Mouse (Mus musculus): Measurements from ENCODE around the gene Hoxa13. TPM values are rescaled to one million over a fixed set of nuclear protein-coding genes. Genes with fewer than 3 reads are reported as not detected.

Hoxa13 gene
- polyA plus RNA-seq, 1 experiment from 2014 or later = not detected

DNA sequence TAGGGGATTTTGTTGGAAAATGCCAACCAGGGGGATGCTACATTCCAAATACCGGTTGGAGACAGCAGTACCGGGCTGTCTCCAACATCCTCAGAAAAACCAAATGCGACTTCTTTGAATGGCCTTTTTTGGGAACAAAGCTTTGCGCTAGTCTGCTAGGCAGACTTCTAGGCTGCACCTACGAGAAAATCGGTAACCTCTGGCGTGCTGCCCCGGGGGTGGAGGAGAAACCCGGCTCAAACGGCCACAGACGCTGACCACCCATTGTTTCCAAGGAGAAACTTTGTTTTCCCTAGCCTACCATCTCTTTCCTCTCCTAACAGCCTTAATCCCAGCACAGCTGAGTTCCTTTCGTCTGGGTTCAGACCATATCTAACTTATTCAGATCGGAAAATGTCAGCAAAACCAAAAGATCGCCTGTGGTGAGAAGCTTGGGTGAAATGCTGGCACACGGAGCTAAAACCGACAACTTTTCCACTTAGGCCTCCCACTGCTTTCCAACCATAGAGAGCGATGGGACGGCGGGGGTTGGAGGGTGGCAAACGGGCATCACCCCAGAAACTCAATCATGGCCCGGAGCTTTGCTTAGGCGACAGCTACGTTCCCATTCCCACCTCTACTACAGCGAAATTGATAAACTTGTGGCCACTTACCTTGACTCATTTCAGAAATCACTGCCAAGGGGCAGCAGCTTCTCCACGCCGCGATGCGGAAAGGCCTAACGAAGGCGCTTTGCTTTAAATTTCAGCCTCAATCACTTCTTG, 20.9 kb downstream of the Hoxa13 start:
- Histone ChIP-seq H3K4me3 (replicated peaks; ENCODE audit: low read length) (no peak overlapping the region), H3K9ac (replicated peaks; ENCODE audit: low read depth, low read length) (no peak overlapping the region), H3K4me2 (ENCODE audit: low read length) (no peak overlapping the region), H3K36me3 (ENCODE audit: control insufficient read depth, insufficient read depth) (no peaks in the 10 kb centered on the region), H3K4me1 (replicated peaks; ENCODE audit: control insufficient read depth, insufficient read depth, low read length) (no peaks in the 10 kb centered on the region), H3K9me3 (ENCODE audit: control insufficient read depth, low read length) (no peaks in the 10 kb centered on the region), H3K27me3 (replicated peaks; ENCODE audit: control insufficient read depth, insufficient read depth, low read length) (peaks cover 90% of the 10 kb centered on the region), H3K27ac (ENCODE audit: low read length) (no peak overlapping the region)
- no peak for ATAC-seq
- 3% methylated on average over 30 of the region's 30 CpGs for WGBS

GRCm38 (mm10) chr6:52238976-52239375, 21.7 kb downstream of the Hoxa13 start:
- Histone ChIP-seq H3K4me2 (ENCODE audit: low read length) (no peak overlapping the region), H3K4me3 (replicated peaks; ENCODE audit: low read length) (no peak overlapping the region), H3K9ac (replicated peaks; ENCODE audit: low read depth, low read length) (no peak overlapping the region), H3K36me3 (ENCODE audit: control insufficient read depth, insufficient read depth) (no peaks in the 10 kb centered on the region), H3K27ac (ENCODE audit: low read length) (no peak overlapping the region), H3K4me1 (replicated peaks; ENCODE audit: control insufficient read depth, insufficient read depth, low read length) (no peaks in the 10 kb centered on the region; the same call in 1 of the 2 replicates), H3K9me3 (ENCODE audit: control insufficient read depth, low read length) (no peaks in the 10 kb centered on the region), H3K27me3 (replicated peaks; ENCODE audit: control insufficient read depth, insufficient read depth, low read length) (peaks cover 92% of the 10 kb centered on the region)
- 4% methylated on average over 7 of the region's 7 CpGs for WGBS
- ATAC-seq = no peak

DNA sequence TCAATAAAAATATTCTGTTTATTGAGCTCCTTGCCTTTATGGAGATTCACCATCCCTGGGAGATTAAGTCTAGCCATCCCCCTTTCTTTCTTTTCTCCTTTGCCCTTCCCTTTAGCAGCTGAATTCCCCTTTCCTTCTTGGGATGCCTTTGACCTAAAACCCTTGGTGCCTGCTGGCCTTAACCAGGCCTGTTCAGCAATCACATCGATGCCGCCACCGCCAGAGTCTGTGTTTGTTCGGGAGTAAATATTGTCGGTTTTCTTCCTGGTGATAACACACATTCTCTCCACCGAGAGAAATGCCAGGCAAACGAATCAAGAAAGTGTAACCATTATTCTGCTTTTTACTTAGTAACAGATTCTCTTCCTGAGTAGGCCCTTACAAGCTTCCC, 22.5 kb downstream of the Hoxa13 start:
- no peak for ATAC-seq
- H3K4me1 ChIP-seq (replicated peaks; ENCODE audit: control insufficient read depth, insufficient read depth, low read length) = no peaks in the 10 kb centered on the region; the same call in 1 of the 2 replicates
- no peak overlapping the region for H3K4me3 ChIP-seq (replicated peaks; ENCODE audit: low read length)
- H3K36me3 ChIP-seq (ENCODE audit: control insufficient read depth, insufficient read depth) = no peaks in the 10 kb centered on the region
- H3K4me2 ChIP-seq (ENCODE audit: low read length) = no peak overlapping the region
- no peak overlapping the region for H3K9ac ChIP-seq (replicated peaks; ENCODE audit: low read depth, low read length)
- H3K9me3 ChIP-seq (ENCODE audit: control insufficient read depth, low read length) = no peaks in the 10 kb centered on the region
- H3K27ac ChIP-seq (ENCODE audit: low read length) = no peak overlapping the region
- 3% methylated on average over 7 of the region's 7 CpGs for WGBS
- peaks cover 92% of the 10 kb centered on the region for H3K27me3 ChIP-seq (replicated peaks; ENCODE audit: control insufficient read depth, insufficient read depth, low read length)

DNA sequence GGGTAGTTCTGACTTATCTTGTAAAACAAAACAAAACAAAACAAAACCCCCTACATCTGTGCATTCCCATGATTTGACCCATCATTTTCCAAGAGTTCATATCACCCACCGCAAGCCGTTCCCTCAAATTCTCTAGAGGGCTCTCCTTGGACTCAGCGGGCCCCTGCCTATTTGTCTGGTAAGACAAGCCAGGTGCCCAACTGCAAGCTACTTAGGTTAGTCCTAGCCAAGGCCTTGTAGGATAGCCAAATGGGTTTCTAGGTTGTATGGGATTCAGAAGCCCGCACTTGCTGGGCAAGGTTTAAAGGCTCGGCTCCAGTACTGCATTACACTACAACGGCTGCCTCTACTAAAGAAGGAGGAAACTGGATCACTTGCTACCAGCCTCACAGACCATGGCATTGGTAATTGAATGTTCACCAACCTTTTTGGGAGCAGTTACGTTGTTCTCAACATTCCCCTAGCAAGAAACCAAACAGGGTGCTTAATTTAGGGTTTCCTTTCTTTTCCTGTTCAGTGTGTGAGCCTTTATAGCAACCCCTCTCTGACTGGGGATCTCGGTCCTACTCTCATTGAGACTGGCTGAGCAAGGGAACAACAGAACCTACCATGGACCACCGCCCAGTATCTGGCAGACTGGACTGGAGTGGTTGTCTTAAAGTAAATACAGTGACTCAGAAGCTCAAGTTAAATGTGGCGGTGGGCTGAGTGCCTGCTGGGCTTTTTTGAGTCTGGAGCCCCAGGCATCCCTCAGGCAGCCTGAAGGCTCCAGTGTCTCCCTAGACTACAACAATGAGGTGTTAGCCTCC, 23.1 kb downstream of the Hoxa13 start:
- Histone ChIP-seq H3K36me3 (ENCODE audit: control insufficient read depth, insufficient read depth) (no peaks in the 10 kb centered on the region), H3K9me3 (ENCODE audit: control insufficient read depth, low read length) (no peaks in the 10 kb centered on the region), H3K4me2 (ENCODE audit: low read length) (no peak overlapping the region), H3K4me1 (replicated peaks; ENCODE audit: control insufficient read depth, insufficient read depth, low read length) (no peaks in the 10 kb centered on the region; the same call in 1 of the 2 replicates), H3K27me3 (replicated peaks; ENCODE audit: control insufficient read depth, insufficient read depth, low read length) (peaks cover 90% of the 10 kb centered on the region), H3K4me3 (replicated peaks; ENCODE audit: low read length) (no peak overlapping the region), H3K27ac (ENCODE audit: low read length) (no peak overlapping the region), H3K9ac (replicated peaks; ENCODE audit: low read depth, low read length) (no peak overlapping the region)
- 5% methylated on average over 10 of the region's 10 CpGs for WGBS
- ATAC-seq = no peak

DNA sequence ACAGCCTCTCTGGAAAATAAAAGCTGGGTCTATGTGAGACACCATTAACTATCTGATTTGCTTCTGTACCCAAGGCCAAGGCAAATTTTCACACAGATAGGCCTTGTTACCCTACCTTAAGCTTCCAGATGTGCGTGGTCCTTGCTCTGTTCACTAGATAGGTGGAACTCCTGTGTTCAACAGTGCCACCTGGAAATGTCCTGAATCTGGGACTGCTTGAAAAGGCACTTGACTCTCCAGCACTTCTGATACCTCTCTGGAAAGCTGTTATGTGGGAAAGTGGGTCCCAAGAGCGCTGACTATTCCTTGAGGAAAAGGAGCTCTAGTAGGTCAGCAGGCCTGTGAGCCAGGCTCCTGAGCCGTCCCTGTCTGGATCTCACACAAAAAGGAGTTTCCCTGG, 23.9 kb downstream of the Hoxa13 start:
- H3K27ac ChIP-seq (ENCODE audit: low read length) = no peak overlapping the region
- H3K36me3 ChIP-seq (ENCODE audit: control insufficient read depth, insufficient read depth) = no peaks in the 10 kb centered on the region
- H3K9me3 ChIP-seq (ENCODE audit: control insufficient read depth, low read length) = no peaks in the 10 kb centered on the region
- H3K4me1 ChIP-seq (replicated peaks; ENCODE audit: control insufficient read depth, insufficient read depth, low read length) = no peaks in the 10 kb centered on the region; the same call in 1 of the 2 replicates
- 4% methylated on average over 3 of the region's 3 CpGs for WGBS
- no peak overlapping the region for H3K9ac ChIP-seq (replicated peaks; ENCODE audit: low read depth, low read length)
- no peak for ATAC-seq
- peaks cover 92% of the 10 kb centered on the region for H3K27me3 ChIP-seq (replicated peaks; ENCODE audit: control insufficient read depth, insufficient read depth, low read length)
- H3K4me3 ChIP-seq (replicated peaks; ENCODE audit: low read length) = no peak overlapping the region
- no peak overlapping the region for H3K4me2 ChIP-seq (ENCODE audit: low read length)

- no peak for ATAC-seq
- Histone ChIP-seq H3K27ac (ENCODE audit: low read length) (no peak overlapping the region), H3K36me3 (ENCODE audit: control insufficient read depth, insufficient read depth) (no peaks in the 10 kb centered on the region), H3K4me1 (replicated peaks; ENCODE audit: control insufficient read depth, insufficient read depth, low read length) (no peaks in the 10 kb centered on the region; the same call in 1 of the 2 replicates), H3K27me3 (replicated peaks; ENCODE audit: control insufficient read depth, insufficient read depth, low read length) (peaks cover 88% of the 10 kb centered on the region), H3K9ac (replicated peaks; ENCODE audit: low read depth, low read length) (no peak overlapping the region), H3K4me3 (replicated peaks; ENCODE audit: low read length) (no peak overlapping the region), H3K9me3 (ENCODE audit: control insufficient read depth, low read length) (no peaks in the 10 kb centered on the region), H3K4me2 (ENCODE audit: low read length) (no peak overlapping the region)
- WGBS = 22% methylated on average over 6 of the region's 6 CpGs
These were observed 24.8 kb downstream of the Hoxa13 start for GRCm38 (mm10) chr6:52235866-52236265.

- Histone ChIP-seq H3K4me2 (ENCODE audit: low read length) (no peak overlapping the region), H3K4me3 (replicated peaks; ENCODE audit: low read length) (no peak overlapping the region), H3K9ac (replicated peaks; ENCODE audit: low read depth, low read length) (no peak overlapping the region), H3K36me3 (ENCODE audit: control insufficient read depth, insufficient read depth) (no peaks in the 10 kb centered on the region), H3K9me3 (ENCODE audit: control insufficient read depth, low read length) (no peaks in the 10 kb centered on the region), H3K27ac (ENCODE audit: low read length) (no peak overlapping the region), H3K4me1 (replicated peaks; ENCODE audit: control insufficient read depth, insufficient read depth, low read length) (no peaks in the 10 kb centered on the region; the same call in 1 of the 2 replicates), H3K27me3 (replicated peaks; ENCODE audit: control insufficient read depth, insufficient read depth, low read length) (peaks cover 88% of the 10 kb centered on the region)
- 27% methylated on average over 9 of the region's 9 CpGs for WGBS
- no peak for ATAC-seq
These were observed 25.4 kb downstream of the Hoxa13 start for GRCm38 (mm10) chr6:52235267-52235666.

DNA sequence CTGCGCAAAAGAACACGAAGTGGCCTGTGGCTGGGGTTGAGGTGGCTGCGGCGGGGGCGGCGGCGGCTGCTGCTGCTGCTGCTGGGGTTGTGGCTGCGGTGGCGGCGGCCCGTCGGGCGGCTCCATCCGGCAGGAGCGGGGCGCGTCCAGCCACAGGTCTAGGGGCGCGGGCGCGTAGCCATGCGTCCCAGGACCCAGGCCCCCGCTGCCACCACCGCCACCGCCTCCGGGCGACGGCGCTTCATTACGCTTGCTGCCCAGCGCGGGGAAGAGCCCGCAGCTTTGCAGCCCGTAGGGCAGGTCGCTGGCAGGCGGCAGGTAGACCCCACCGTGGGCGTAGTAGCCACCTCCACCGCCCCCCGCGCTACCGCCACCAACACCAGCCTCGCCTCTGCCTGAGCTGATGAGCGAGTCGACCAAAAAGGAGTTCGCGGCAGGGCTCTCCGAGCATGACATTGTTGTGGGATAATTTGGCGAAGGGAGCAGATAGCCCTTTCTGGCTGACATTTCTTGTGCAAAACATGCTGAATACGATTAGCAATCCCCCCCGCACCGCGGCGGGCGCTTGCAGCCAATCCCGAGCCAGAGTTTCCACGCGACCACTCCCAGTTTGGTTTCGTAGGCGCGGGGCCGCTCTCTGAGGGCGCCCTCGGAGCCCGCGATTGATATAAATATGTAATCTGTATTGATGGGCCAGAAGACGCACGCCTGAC, 26.1 kb downstream of the Hoxa13 start:
- H3K27ac ChIP-seq (ENCODE audit: low read length) = no peak overlapping the region
- no peaks in the 10 kb centered on the region for H3K9me3 ChIP-seq (ENCODE audit: control insufficient read depth, low read length)

More for the DNA sequence above, 26.1 kb downstream of the Hoxa13 start:
- 2% methylated on average over 65 of the region's 68 CpGs for WGBS
- no peaks in the 10 kb centered on the region for H3K36me3 ChIP-seq (ENCODE audit: control insufficient read depth, insufficient read depth)
- no peak overlapping the region for H3K4me3 ChIP-seq (replicated peaks; ENCODE audit: low read length)
- no peak for ATAC-seq
- H3K4me2 ChIP-seq (ENCODE audit: low read length) = no peak overlapping the region
- no peak overlapping the region for H3K9ac ChIP-seq (replicated peaks; ENCODE audit: low read depth, low read length)
- no peaks in the 10 kb centered on the region; the same call in 1 of the 2 replicates for H3K4me1 ChIP-seq (replicated peaks; ENCODE audit: control insufficient read depth, insufficient read depth, low read length)
- H3K27me3 ChIP-seq (replicated peaks; ENCODE audit: control insufficient read depth, insufficient read depth, low read length) = peaks cover 86% of the 10 kb centered on the region

Measured in forebrain, embryonic 16.5 days (tissue).